Mouse (Mus musculus) hindbrain, embryonic 16.5 days (tissue): ENCODE measurements around the gene Vwa2. TPM values are rescaled to one million over a fixed set of nuclear protein-coding genes. Genes with fewer than 3 reads are reported as not detected.
A peak's percentile ranks its signal among the peaks of the same experiment; 100 is the strongest.

Experiments used
- ATAC-seq: fragments of 200-750 bp; cut with Nextera tagmentation; 2 replicates; pipeline ENCODE4 v1.8.0; 2017; ENCODE audit warnings: moderate TSS enrichment, moderate library complexity
- H3K27ac ChIP-seq: fragments of 300-500 bp; sonication (generic); 2 replicates; pipeline ENCODE4 v1.5.1; 2014; ENCODE audit warnings: low read depth, mild to moderate bottlenecking, control low read depth, low read length, moderate library complexity
- H3K27me3 ChIP-seq: fragments of 300-500 bp; sonication (generic); replicated peaks from 2 replicates; pipeline ENCODE4 v1.6.1; 2014; ENCODE audit warnings: low read length; ENCODE audit not compliant: control insufficient read depth, insufficient read depth
- H3K36me3 ChIP-seq: fragments of 300-500 bp; sonication (generic); 2 replicates; pipeline ENCODE4 v1.6.1; 2014; ENCODE audit warnings: mild to moderate bottlenecking, low read length, moderate library complexity, mixed read lengths; ENCODE audit not compliant: control insufficient read depth, insufficient read depth
- H3K4me1 ChIP-seq: fragments of 300-500 bp; sonication (generic); 2 replicates; pipeline ENCODE4 v1.6.1; 2014; ENCODE audit warnings: low read depth, low read length; ENCODE audit not compliant: control insufficient read depth, insufficient read depth
- H3K4me2 ChIP-seq: fragments of 300-500 bp; sonication (generic); 2 replicates; pipeline ENCODE4 v1.6.1; 2014; ENCODE audit warnings: mild to moderate bottlenecking, low read length, control low read depth, moderate library complexity
- H3K4me3 ChIP-seq: fragments of 300-500 bp; sonication (generic); 2 replicates; pipeline ENCODE4 v1.5.1; 2014; ENCODE audit warnings: mild to moderate bottlenecking, low read length, control low read depth, moderate library complexity
- H3K9ac ChIP-seq: fragments of 300-500 bp; sonication (generic); 2 replicates; pipeline ENCODE4 v1.6.1; 2014; ENCODE audit warnings: low read depth, mild to moderate bottlenecking, control low read depth, low read length, moderate library complexity
- H3K9me3 ChIP-seq: fragments of 300-500 bp; sonication (generic); 2 replicates; pipeline ENCODE4 v1.6.1; 2014; ENCODE audit warnings: mild to moderate bottlenecking, low read length, moderate library complexity; ENCODE audit not compliant: control insufficient read depth
- WGBS: fragments of 180-500 bp; shearing (Covaris S2); extraction: QIAGEN DNeasy Blood & Tissue Kit; methylation state at CpG from one replicate; pipeline ENCODE4 v1.1.7; 2014; 5-methylcytosine and 5-hydroxymethylcytosine counted together
- polyA plus RNA-seq: library from polyadenylated mRNA; unstranded; fragments of >200 nt; fragmentation: Nextera tagmentation; extraction: Ambion mirVana; gene quantifications from 2 replicates; pipeline ENCODE4 v1.2.1, GENCODE M21; 2015

The Vwa2 gene
- polyA plus RNA-seq, 1 experiment from 2014 or later, result 0.75 TPM

- no peak overlapping the region for H3K27ac ChIP-seq
- no peak overlapping the region for H3K9ac ChIP-seq
- no peak overlapping the region for H3K4me3 ChIP-seq
- no peaks in the 10 kb centered on the region for H3K4me1 ChIP-seq
- 53% methylated on average over 5 of the region's 5 CpGs for WGBS
- no peaks in the 10 kb centered on the region for H3K27me3 ChIP-seq
- H3K9me3 ChIP-seq, result no peaks in the 10 kb centered on the region
- no peak for ATAC-seq
- no peaks in the 10 kb centered on the region for H3K36me3 ChIP-seq
- H3K4me2 ChIP-seq, result no peak overlapping the region
Measured at GRCm38 (mm10) chr19:56856455-56856854, 17.6 kb upstream of the Vwa2 start.

- no peaks in the 10 kb centered on the region for H3K36me3 ChIP-seq
- H3K4me2 ChIP-seq, result no peak overlapping the region
- ATAC-seq, result no peak
- H3K27me3 ChIP-seq, result peaks cover 9% of the 10 kb centered on the region
- H3K27ac ChIP-seq, result no peak overlapping the region
- no peak overlapping the region for H3K4me3 ChIP-seq
- no peaks in the 10 kb centered on the region for H3K9me3 ChIP-seq
- 67% methylated on average over 4 of the region's 4 CpGs for WGBS
- H3K9ac ChIP-seq, result no peak overlapping the region
- no peaks in the 10 kb centered on the region for H3K4me1 ChIP-seq
Measured at GRCm38 (mm10) chr19:56867701-56868100, 6.3 kb upstream of the Vwa2 start.

- H3K4me2 ChIP-seq, result peak overlapping the region; percentile 96
- peaks cover 16% of the 10 kb centered on the region for H3K4me1 ChIP-seq
- peak overlapping the region; percentile 54 for H3K9ac ChIP-seq
- no peaks in the 10 kb centered on the region for H3K36me3 ChIP-seq
- 10% methylated on average over 30 of the region's 30 CpGs for WGBS
- peaks cover 39% of the 10 kb centered on the region for H3K27me3 ChIP-seq
- no peaks in the 10 kb centered on the region for H3K9me3 ChIP-seq
- H3K27ac ChIP-seq, result no peak overlapping the region
- peak overlapping the region; percentile 54 for H3K4me3 ChIP-seq
- ATAC-seq, result no peak
Measured at GRCm38 (mm10) chr19:56874601-56875315, 709 bp downstream of the Vwa2 start.

- no peaks in the 10 kb centered on the region for H3K36me3 ChIP-seq
- H3K4me3 ChIP-seq, result no peak overlapping the region
- H3K27ac ChIP-seq, result no peak overlapping the region
- no peak overlapping the region for H3K4me2 ChIP-seq
- no peaks in the 10 kb centered on the region for H3K9me3 ChIP-seq
- peak; percentile 37; the same call in 1 of the 2 replicates for ATAC-seq
- WGBS, result 55% methylated on average over 6 of the region's 6 CpGs
- peaks cover 33% of the 10 kb centered on the region for H3K27me3 ChIP-seq
- H3K4me1 ChIP-seq, result peaks cover 16% of the 10 kb centered on the region
- no peak overlapping the region for H3K9ac ChIP-seq
Measured at GRCm38 (mm10) chr19:56877364-56877763, 3.3 kb downstream of the Vwa2 start.

- 86% methylated on average over 10 of the region's 10 CpGs for WGBS
- Histone ChIP-seq H3K9ac (no peak overlapping the region), H3K4me1 (no peaks in the 10 kb centered on the region), H3K9me3 (no peaks in the 10 kb centered on the region), H3K36me3 (no peaks in the 10 kb centered on the region), H3K27ac (no peak overlapping the region), H3K4me2 (no peak overlapping the region), H3K27me3 (no peaks in the 10 kb centered on the region), H3K4me3 (no peak overlapping the region)
- ATAC-seq, result no peak
Measured at GRCm38 (mm10) chr19:56887879-56888278, 13.8 kb downstream of the Vwa2 start.

- Histone ChIP-seq H3K4me3 (no peak overlapping the region), H3K4me1 (no peaks in the 10 kb centered on the region), H3K27ac (no peak overlapping the region), H3K9ac (no peak overlapping the region), H3K9me3 (no peaks in the 10 kb centered on the region), H3K4me2 (no peak overlapping the region), H3K36me3 (no peaks in the 10 kb centered on the region), H3K27me3 (no peaks in the 10 kb centered on the region)
- no peak for ATAC-seq
- WGBS, result 76% methylated on average over 5 of the region's 5 CpGs
Measured at GRCm38 (mm10) chr19:56888654-56889053, 14.6 kb downstream of the Vwa2 start.

GRCm38 (mm10) chr19:56891438-56891837 lies 17.4 kb downstream of the Vwa2 start:
- Histone ChIP-seq H3K4me2 (no peak overlapping the region), H3K4me3 (no peak overlapping the region), H3K9me3 (no peaks in the 10 kb centered on the region), H3K27ac (no peak overlapping the region), H3K27me3 (no peaks in the 10 kb centered on the region), H3K4me1 (no peaks in the 10 kb centered on the region), H3K9ac (no peak overlapping the region), H3K36me3 (no peaks in the 10 kb centered on the region)
- 52% methylated on average over 2 of the region's 2 CpGs for WGBS
- no peak for ATAC-seq

- Histone ChIP-seq H3K27me3 (no peaks in the 10 kb centered on the region), H3K27ac (no peak overlapping the region), H3K9ac (no peak overlapping the region), H3K36me3 (no peaks in the 10 kb centered on the region), H3K4me1 (no peaks in the 10 kb centered on the region), H3K4me3 (no peak overlapping the region), H3K4me2 (no peak overlapping the region), H3K9me3 (no peaks in the 10 kb centered on the region)
- ATAC-seq, result no peak
- WGBS, result 74% methylated on average over 5 of the region's 5 CpGs
Measured at GRCm38 (mm10) chr19:56892586-56892985, 18.5 kb downstream of the Vwa2 start.

- Histone ChIP-seq H3K9ac (no peak overlapping the region), H3K4me2 (no peak overlapping the region), H3K4me3 (no peak overlapping the region), H3K36me3 (no peaks in the 10 kb centered on the region), H3K9me3 (no peaks in the 10 kb centered on the region), H3K4me1 (no peaks in the 10 kb centered on the region), H3K27ac (no peak overlapping the region), H3K27me3 (no peaks in the 10 kb centered on the region)
- no peak for ATAC-seq
- 83% methylated on average over 5 of the region's 5 CpGs for WGBS
Measured at GRCm38 (mm10) chr19:56893326-56893725, 19.3 kb downstream of the Vwa2 start.
